Mouse (Mus musculus) MEL (cell line): ENCODE measurements at regions not wholly inside any gene's neighbourhood (a gene's known extent, or its start where the extent isn't known, plus 50 kb on each side); places are given as distances from the start of the nearest gene placed in this dataset.

ENCODE experiments used
- DNase-seq: peaks from one replicate; pipeline ENCODE4 v3.0.0; 2011; ENCODE audit warnings: low read depth, low spot score
- H3K27ac ChIP-seq: 2 replicates; pipeline ENCODE4 v1.5.1; 2012; ENCODE audit warnings: low read depth, mild to moderate bottlenecking, control low read depth, low read length, moderate library complexity; ENCODE audit not compliant: control insufficient read depth
- H3K27me3 ChIP-seq, 2 experiments: fragments of 150-350 bp in 1 of 2; sonication (generic) in 1 of 2; 2 replicates each; pipeline ENCODE4 v1.6.1; 2012; ENCODE audit warnings: low read length in 2 of 2, mild to moderate bottlenecking in 2 of 2, improper control_type of control experiment in 1 of 2, moderate library complexity in 1 of 2; ENCODE audit not compliant: insufficient read depth in 2 of 2, control insufficient read depth in 1 of 2
- H3K36me3 ChIP-seq, 2 experiments: 2 replicates each; pipeline ENCODE4 v1.6.1; 2012 to 2014; ENCODE audit warnings: low read length in 2 of 2, improper control_type of control experiment in 1 of 2, inconsistent platforms in 1 of 2, mild to moderate bottlenecking in 1 of 2; ENCODE audit not compliant: insufficient read depth in 2 of 2, control insufficient read depth in 1 of 2
- H3K4me1 ChIP-seq, 2 experiments: fragments of 150-350 bp in 1 of 2; sonication (generic) in 1 of 2; 2 replicates each; pipeline ENCODE4 v1.6.1; 2012; ENCODE audit warnings: low read length in 2 of 2, improper control_type of control experiment in 1 of 2, mild to moderate bottlenecking in 1 of 2; ENCODE audit not compliant: insufficient read depth in 2 of 2, control insufficient read depth in 1 of 2
- H3K4me3 ChIP-seq, 2 experiments: fragments of 150-350 bp in 1 of 2; sonication (generic) in 1 of 2; 2 replicates each; pipeline ENCODE4 v1.5.1; 2012; ENCODE audit warnings: low read depth in 2 of 2, low read length in 2 of 2, mild to moderate bottlenecking in 2 of 2, moderate library complexity in 2 of 2, control low read depth in 1 of 2, improper control_type of control experiment in 1 of 2; ENCODE audit not compliant: control insufficient read depth in 1 of 2, insufficient read depth in 1 of 2
- H3K79me2 ChIP-seq: 2 replicates; pipeline ENCODE4 v1.6.1; 2012; ENCODE audit warnings: mild to moderate bottlenecking, low read length, moderate library complexity; ENCODE audit not compliant: control insufficient read depth, poor library complexity, insufficient read depth
- H3K9ac ChIP-seq: 2 replicates; pipeline ENCODE4 v1.6.1; 2012; ENCODE audit warnings: low read depth, mild to moderate bottlenecking, control low read depth, low read length, moderate library complexity; ENCODE audit not compliant: control insufficient read depth, poor library complexity, severe bottlenecking
- H3K9me3 ChIP-seq: fragments of 150-350 bp; sonication (generic); replicated peaks from 2 replicates; pipeline ENCODE4 v1.6.1; 2012; ENCODE audit warnings: mild to moderate bottlenecking, low read length, improper control_type of control experiment, moderate library complexity; ENCODE audit not compliant: insufficient read depth
- CHD1 ChIP-seq: IDR thresholded peaks from 2 replicates; pipeline ENCODE4 v1.6.1; 2012; ENCODE audit warnings: low read depth, mild to moderate bottlenecking, inconsistent platforms, low read length, improper control_type of control experiment
- CTCF ChIP-seq, 3 experiments: IDR thresholded peaks in 2 of 3; conservative IDR thresholded peaks in 1 of 3; 2 replicates each; pipeline ENCODE4 v1.5.1; 2011 to 2012; ENCODE audit warnings: low read length in 3 of 3, low read depth in 2 of 3, mild to moderate bottlenecking in 2 of 3, improper control_type of control experiment in 1 of 3, inconsistent platforms in 1 of 3, mixed read lengths in 1 of 3, moderate library complexity in 1 of 3; ENCODE audit not compliant: control insufficient read depth in 1 of 3, insufficient read depth in 1 of 3, poor library complexity in 1 of 3, severe bottlenecking in 1 of 3
- EP300 ChIP-seq, 2 experiments: IDR thresholded peaks; 2 replicates each; pipeline ENCODE4 v1.6.1; 2011; ENCODE audit warnings: improper control_type of control experiment in 2 of 2, low read length in 2 of 2, low read depth in 1 of 2, mild to moderate bottlenecking in 1 of 2
- ETS1 ChIP-seq: IDR thresholded peaks from 2 replicates; pipeline ENCODE4 v1.6.1; 2012; ENCODE audit warnings: low read depth, mild to moderate bottlenecking, inconsistent platforms, low read length, improper control_type of control experiment, moderate library complexity
- GATA1 ChIP-seq: IDR thresholded peaks from 2 replicates; pipeline ENCODE4 v1.6.1; 2011; ENCODE audit warnings: low read depth, low read length, improper control_type of control experiment
- MYB ChIP-seq: IDR thresholded peaks from 2 replicates; pipeline ENCODE4 v1.6.1; 2011; ENCODE audit warnings: mild to moderate bottlenecking, low read depth, low read length, improper control_type of control experiment
- MYC ChIP-seq: IDR thresholded peaks from 2 replicates; pipeline ENCODE4 v1.6.1; 2011; ENCODE audit warnings: low read depth, mild to moderate bottlenecking, low read length, improper control_type of control experiment, moderate library complexity
- NELFE ChIP-seq: IDR thresholded peaks from 2 replicates; pipeline ENCODE4 v1.6.1; 2011; ENCODE audit warnings: low read depth, low read length, improper control_type of control experiment
- NRF1 ChIP-seq: IDR thresholded peaks from 2 replicates; pipeline ENCODE4 v1.6.1; 2014; ENCODE audit warnings: low read depth, mild to moderate bottlenecking, inconsistent platforms, low read length, improper control_type of control experiment, moderate library complexity; ENCODE audit not compliant: poor library complexity, insufficient read depth, severe bottlenecking
- RAD21 ChIP-seq: IDR thresholded peaks from 2 replicates; pipeline ENCODE4 v1.6.1; 2011; ENCODE audit warnings: mild to moderate bottlenecking, low read depth, low read length, improper control_type of control experiment
- RCOR1 ChIP-seq: IDR thresholded peaks from 2 replicates; pipeline ENCODE4 v1.6.1; 2012; ENCODE audit warnings: low read depth, mild to moderate bottlenecking, inconsistent platforms, low read length, improper control_type of control experiment
- SIN3A ChIP-seq: IDR thresholded peaks from 2 replicates; pipeline ENCODE4 v1.6.1; 2012; ENCODE audit warnings: low read length, improper control_type of control experiment, inconsistent platforms
- UBTF ChIP-seq: IDR thresholded peaks from 2 replicates; pipeline ENCODE4 v1.6.1; 2012; ENCODE audit warnings: low read depth, mild to moderate bottlenecking, inconsistent platforms, low read length, improper control_type of control experiment, moderate library complexity, borderline replicate concordance; ENCODE audit not compliant: insufficient read depth
- ZC3H11A ChIP-seq: IDR thresholded peaks from 2 replicates; pipeline ENCODE4 v1.6.1; 2012; ENCODE audit warnings: low read depth, mild to moderate bottlenecking, inconsistent platforms, low read length, improper control_type of control experiment
- ZKSCAN1 ChIP-seq: IDR thresholded peaks from 2 replicates; pipeline ENCODE4 v1.6.1; 2012; ENCODE audit warnings: low read depth, mild to moderate bottlenecking, inconsistent platforms, low read length, improper control_type of control experiment, moderate library complexity

DNA sequence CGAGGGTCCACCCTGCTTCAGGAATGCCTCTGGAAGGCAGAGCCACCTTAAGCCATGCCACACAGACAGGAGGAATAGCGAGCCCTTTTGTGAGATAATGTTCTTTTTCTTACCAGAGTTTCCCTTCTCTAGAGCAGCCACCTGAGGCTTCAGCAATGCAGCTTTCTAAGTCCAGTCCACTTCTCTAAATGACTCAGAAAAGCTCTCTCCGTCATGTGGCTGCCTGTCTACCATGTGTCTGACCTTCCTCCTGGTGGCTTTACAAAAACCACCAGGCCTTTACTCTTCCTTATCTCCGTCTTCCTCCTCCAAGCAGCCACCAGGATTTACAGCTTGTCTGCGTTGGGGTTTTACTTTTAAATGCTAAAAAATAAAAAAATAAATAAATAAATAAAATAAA, 93.4 kb upstream of the Mark1 start:
- Histone ChIP-seq H3K4me1 (no peaks in the 10 kb centered on the region), H3K9ac (no peak overlapping the region), H3K36me3 (no peaks in the 10 kb centered on the region), H3K4me3 (no peak overlapping the region), H3K27me3 (no peaks in the 10 kb centered on the region), H3K27ac (no peak overlapping the region), H3K79me2 (no peaks in the 10 kb centered on the region), H3K9me3 (no peaks in the 10 kb centered on the region)
- no peak for DNase-seq
- no peak for TF ChIP-seq NELFE

DNA sequence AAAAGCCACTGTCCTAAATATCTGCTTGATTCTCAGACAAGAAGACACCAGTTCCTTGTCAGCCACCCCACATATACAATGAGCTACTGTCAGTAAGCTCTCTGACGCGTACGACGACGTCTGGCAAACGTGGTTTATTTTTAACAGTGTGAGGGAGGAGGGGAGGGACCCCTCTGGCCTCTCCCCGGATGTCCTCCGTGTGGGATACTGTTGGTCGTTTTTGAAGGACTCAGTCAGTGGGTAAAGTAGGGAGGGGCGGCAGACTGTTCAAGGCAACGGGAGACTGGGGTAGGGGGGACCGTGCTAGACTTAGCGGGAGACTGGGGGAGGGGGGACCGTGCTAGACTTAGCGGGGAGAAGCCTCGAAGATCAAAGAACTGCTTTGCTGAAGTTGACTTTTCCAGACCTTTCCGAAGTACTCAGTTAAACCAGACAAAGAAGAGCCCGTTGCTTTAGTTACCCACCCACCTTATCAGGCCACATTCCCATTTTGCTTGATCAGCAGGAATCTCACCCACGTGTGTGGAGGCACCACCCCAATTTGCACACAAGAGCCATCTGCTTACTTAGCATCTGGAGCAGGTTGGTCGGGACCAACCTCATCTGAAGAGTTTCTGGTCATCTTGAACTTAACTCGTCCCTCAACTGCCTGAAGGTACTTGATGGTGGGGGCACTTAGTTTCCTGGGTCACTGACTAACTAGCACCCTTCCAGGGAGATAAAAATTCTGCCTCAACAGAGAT, 92.6 kb upstream of the Mark1 start:
- TF ChIP-seq EP300 (IDR thresholded peaks at IDR 0.05; ENCODE audit: low read depth in 1 of 2, low read length in 2 of 2) (no peak), MYB (no peak), ZC3H11A (no peak), UBTF (no peak), CHD1 (no peak)
- no peaks in the 10 kb centered on the region for H3K4me1 ChIP-seq
- no peak overlapping the region for H3K9ac ChIP-seq
- H3K36me3 ChIP-seq: no peaks in the 10 kb centered on the region
- no peaks in the 10 kb centered on the region for H3K79me2 ChIP-seq
- H3K27me3 ChIP-seq: no peaks in the 10 kb centered on the region
- H3K4me3 ChIP-seq: no peak overlapping the region
- H3K27ac ChIP-seq: no peak overlapping the region
- H3K9me3 ChIP-seq: no peaks in the 10 kb centered on the region
- no peak for DNase-seq

DNA sequence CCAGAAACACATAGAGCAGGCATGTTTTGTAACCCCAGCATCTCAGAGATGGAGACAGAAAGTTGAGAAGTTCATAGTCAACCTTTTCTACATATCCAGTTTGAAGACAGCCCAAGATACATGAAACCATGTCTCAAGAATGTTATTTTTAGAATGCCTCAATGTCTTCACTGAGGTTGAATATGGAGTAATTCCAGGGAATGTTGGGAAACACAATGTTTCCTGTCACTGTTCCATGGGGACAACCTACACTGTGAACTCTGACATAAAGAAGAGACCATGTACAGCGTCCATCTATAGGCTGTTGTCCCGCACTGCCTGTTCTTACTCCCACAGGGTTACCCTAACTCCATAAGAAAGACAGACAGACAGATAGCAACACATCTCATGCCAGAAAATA, 89.8 kb upstream of the Mark1 start:
- H3K27me3 ChIP-seq: no peaks in the 10 kb centered on the region
- no peaks in the 10 kb centered on the region for H3K79me2 ChIP-seq
- no peak overlapping the region for H3K9ac ChIP-seq
- no peak overlapping the region for H3K27ac ChIP-seq
- H3K4me1 ChIP-seq: no peaks in the 10 kb centered on the region
- no peaks in the 10 kb centered on the region for H3K36me3 ChIP-seq
- no peaks in the 10 kb centered on the region for H3K9me3 ChIP-seq
- TF ChIP-seq ETS1 (no peak), CTCF (IDR thresholded peaks at IDR 0.05 in 2 of 3, conservative IDR thresholded peaks at IDR 0.05 in 1 of 3; ENCODE audit: control insufficient read depth in 1 of 3, insufficient read depth in 1 of 3, low read depth in 2 of 3, low read length in 3 of 3, poor library complexity in 1 of 3, severe bottlenecking in 1 of 3) (no peak), SIN3A (no peak), ZKSCAN1 (no peak), RAD21 (no peak), RCOR1 (no peak), UBTF (no peak), GATA1 (no peak), MYC (no peak), NRF1 (no peak), CHD1 (no peak)
- TF ChIP-seq, all 39 proteins: peak for 0
- no peak for DNase-seq
- no peak overlapping the region for H3K4me3 ChIP-seq
